Mouse (Mus musculus): ENCODE measurements at regions not wholly inside any gene's neighbourhood (a gene's known extent, or its start where the extent isn't known, plus 50 kb on each side); places are given as distances from the start of the nearest gene placed in this dataset.

DNA sequence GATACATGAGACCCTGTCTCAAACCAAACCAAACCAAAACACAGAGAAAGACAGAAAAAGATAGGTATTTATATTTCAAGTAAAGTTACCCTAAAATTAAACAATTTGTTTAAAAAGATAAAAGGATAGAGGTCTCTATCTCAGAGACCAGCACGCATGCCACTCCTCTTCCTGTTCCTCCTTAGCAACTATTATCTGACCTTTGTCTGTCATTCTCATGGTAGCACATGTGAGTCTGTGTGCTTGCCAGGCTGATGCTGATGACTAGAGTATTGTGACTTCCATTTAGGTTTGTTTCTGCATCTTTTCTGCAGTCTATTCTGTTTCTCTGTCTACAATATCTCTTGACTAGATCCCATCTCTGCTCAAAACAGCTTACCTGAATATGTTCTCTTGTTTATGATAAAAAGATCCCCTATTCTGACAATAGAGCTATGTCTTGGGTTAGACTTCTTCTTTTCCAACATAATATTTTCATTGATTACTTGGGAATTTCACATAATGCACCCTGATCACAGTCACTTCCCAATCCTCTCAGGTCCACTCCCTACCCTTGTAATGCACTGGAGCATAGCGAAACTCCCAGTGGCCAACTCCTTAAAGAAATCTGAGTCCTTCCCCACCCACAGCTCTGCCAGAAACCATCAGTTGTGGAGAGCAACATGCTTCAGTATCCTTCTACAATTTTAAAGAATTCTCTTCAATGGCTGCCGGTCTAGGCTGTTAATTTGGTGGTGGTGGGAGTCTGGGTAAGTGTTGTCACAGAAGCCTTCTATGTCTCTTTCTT is 115.7 kb upstream of the Nrp1 start:
- no peak for DNase-seq

DNA sequence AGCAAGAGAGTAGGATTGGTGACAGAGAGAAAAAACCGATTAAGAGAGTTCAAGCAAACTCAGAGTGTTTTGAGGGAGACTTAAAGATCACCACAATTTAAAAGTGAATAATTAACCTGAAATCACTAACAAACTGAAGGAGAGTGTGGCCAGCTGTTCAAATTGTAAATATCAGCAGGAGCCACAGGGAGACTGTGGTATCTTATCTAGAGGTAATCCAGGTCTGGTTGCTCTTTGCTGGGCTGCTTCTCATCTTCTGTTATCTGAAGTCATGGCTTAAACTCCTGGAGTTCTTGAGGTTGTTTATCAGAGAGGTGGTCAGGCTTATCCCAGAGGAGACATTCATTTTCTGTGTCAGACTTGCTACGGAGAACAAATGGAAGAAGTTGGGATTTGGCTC is 106.7 kb upstream of the Nrp1 start:
- no peak for DNase-seq

DNA sequence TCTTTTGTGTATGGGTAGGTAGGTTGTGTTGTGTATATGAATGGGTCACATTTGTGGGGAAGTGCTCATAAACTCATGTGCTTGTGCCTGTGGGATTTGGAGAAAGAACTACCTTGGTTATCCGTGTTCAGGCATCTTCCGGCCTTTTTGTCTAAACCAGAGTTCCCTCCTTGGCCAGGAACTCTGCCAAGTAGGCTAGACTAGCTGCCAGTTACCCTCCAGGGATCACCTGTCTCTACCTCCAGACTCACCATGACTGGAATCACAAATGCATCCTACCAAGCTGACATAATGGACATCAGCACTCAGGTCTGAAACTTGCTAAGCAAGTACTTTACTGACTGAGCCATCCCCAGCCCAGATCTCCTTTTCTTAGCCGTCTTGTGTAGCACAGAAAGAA is 97.6 kb upstream of the Nrp1 start:
- DNase-seq, result no peak

DNA sequence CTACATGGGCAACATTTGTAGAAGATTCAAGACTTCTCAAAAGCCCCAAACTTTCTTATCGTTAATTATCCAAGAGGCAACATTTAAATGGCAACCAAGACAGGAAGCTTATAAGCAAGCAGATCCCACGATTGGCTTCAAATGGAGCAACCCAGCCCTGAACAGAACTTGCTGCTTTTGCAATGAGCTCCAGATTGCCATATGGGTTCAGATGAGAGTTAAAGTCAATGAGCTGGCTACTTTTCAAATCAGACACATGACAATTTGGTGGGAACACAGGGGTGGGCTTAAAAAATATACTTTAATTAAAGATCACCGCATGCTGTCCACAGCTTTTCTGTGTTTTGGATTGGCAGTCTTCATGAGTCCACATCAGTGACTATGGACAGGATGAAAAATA is 97.0 kb upstream of the Nrp1 start:
- no peak for DNase-seq

DNA sequence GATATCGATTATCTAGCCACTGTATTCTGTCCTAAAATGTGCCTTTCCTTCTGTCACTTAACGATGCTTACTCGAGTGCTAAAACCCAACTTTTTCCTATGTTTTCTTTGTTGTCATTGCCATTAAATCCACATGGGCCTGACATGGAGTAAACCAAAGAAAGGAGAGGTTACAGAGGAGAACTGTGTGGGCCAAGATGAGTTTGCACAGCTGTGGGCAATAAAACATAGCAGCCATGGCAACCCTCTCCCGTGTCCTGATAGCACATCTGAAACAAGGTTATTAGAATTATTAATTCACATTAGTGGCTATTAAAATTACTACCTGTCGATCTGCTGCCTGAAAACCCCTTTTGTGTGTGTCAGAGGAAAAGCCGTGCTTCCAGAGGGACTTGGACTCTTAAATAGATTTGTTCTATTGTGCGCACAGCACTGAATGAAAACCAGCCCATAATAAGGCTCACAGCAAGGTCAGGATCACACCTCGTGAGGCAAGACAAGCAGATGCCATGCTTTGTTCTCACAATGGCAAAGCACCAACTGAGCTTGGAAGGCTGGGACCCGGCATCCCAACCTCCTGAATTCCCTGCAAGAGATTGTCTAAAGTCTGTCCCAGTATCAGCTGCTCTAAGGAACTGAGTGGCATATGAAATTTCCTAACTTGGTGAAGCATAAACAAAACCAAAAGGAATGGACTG is 95.0 kb upstream of the Nrp1 start:
- DNase-seq, result no peak

DNA sequence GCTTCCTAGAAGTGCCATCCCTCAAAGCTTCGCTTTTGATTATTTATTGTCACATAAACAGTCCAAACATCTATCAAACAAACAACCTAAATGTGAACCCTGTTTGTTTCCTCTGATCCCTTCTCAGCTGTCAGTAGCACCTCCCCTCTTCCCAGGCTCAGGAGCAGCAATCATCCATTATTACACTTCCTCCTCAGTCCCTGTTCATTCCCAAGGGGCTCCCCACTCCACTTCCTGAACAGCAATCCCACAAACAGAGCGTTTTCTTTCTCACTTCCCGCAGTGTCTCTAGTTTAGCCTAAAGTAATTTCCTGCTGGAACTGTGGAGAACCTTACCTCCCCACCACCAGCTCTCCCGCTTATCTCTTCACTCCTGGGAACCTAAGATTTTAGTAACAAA is 91.1 kb upstream of the Nrp1 start:
- DNase-seq, result no peak

DNA sequence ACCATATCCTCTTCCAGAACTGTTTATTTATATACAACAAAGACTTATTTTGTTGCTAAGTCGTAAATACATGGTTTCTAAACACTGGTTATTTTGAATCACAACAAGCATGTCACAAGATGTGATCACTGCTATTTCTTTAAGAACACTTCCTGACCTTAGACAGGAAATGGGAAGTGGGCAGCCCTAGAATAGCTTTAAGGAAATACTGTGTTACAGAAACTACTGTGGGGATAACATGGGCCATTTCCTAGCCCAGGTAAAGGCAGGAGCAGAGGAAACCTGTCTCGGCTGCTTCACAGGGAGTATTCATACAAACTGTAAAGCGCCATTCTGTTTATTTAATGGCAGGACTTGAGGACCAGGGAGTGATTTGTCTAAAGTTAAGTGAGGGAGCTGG is 90.4 kb upstream of the Nrp1 start:
- DNase-seq, result no peak

DNA sequence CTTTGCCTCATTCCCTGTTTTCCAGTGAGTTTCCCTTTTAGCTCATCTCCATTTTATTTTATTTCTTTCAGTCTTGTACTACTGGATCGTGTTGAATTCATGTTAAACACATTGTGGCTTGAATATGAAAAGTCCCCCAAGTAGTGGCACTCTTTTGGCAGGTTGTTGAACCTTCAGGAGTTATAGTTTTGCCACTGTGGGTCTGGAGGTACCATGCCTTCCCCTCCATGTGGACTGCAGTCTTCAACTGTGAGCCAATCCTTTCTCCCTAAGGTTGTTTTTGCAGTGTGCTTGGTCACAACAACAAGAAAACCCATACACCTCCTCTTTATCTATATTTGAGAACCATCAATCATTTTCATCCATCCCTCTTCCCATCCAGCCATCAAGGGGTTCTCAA is 88.9 kb upstream of the Nrp1 start:
- no peak for DNase-seq

DNA sequence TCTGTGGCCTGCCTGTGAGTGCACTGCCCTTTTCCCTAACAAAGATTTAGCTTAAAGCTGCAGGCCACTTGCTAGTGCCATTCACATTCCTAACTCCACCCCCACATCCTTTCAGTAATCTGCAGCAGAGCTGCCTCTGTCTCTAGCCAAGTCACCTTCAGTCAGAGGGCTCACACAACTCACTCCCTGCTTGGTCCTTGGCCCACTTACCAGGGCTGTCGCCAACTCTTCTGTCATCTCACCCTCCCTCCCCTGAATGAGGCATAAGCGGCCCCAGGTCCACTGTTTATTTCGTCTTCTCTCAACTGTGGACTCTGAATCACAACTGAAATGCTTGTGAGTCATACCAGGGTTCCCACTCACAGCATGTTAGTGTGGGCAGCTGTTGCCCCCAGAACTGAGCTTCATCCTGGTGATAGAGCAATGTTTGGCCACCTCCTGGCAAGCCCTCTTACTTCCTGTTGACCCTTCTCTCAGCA is 85.5 kb upstream of the Nrp1 start:
- no peak for DNase-seq

DNA sequence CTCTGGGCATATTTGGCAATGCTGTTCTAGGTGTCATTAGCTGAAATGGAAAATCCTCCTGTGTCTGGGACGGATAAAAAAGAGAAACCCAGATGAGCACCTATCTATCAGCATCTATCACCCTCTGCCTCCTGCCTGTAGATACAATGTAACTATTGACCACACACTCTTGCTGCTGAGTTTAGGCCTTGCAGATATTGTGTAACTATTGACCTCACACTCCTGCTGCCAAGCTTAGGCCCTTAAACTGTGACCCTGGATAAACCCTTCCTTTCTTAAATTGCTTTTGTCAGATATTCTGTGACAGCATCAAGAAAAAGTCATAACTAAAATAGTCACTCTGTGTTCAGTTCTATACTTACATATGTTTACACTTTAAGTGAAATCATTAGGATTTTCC is 81.9 kb upstream of the Nrp1 start:
- DNase-seq, result no peak

DNA sequence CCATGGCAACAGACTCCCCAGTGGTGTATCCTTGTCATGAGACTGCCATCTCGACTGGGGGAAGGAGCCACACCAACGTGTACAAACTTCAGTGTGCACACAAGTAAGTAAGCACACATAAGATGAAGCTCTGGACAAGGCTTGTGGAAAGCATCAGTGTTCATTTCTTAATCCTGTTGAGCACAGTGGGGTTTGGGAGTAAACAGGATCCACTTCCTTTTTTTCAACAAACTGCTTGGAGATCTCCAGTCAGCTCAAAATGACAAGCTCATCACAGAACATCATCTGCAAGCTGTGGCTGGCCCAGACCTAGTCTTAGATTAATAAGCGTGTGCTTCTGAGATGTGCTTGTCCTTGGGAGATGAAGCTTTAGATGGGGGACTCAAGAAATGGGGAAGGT is 75.6 kb upstream of the Nrp1 start:
- DNase-seq, result no peak

DNA sequence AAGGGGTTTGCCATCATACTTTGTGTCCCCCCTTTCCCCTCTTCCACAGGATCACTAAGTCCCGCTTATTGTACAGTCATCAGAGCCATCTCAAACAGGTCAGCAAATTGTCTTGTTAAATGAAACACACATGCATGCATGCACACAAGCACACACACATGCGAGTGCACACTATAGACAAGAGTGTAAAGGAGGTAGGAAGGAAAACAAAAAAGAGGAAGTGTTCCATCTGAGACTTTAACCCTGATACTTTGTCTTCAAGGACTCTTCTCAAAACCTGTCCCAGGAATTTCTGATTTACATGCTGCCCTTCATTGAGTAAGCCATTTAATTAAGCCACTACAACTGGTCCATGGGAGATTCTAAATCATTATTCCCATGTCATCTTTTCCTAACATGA is 75.0 kb upstream of the Nrp1 start:
- no peak for DNase-seq

DNA sequence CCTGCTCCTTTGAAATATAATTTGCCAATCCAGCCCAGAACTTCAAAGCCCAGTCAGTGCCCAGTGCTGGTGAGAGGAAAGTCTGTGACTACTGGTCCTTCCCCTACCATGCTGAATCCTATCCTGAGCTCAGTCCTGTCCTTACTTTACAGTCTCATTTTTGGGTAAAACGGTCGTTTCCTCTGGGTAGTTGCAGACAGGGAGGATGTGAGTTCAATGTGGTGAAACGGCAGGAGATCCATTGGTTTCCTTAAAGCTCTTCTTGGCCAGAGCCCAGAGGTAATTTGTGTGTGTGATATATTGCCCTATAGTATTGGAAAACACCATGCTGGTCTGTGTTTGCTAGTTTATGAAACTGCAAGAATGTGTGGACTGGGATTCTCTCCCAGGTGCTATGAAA is 73.6 kb upstream of the Nrp1 start:
- DNase-seq, result no peak

DNA sequence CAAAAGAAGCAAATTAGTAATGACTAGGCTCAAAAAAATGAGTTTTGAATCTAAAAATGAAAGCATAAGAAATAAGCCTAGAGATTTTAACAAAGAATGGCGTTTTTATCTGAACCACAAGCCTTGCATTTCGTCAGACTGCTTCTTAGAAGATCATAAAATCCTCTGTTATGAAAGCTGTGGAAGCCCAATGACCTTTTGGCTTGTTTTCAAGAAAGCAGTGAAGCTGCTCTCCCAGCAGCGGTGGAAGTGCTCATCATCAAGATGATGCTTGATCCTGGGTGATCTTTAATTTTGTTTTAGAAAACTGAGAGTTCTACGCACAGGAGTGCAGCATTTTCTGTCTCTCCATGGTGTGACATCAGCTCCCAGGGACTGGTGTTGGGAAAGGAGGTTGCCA is 68.3 kb upstream of the Nrp1 start:
- DNase-seq, result no peak

DNA sequence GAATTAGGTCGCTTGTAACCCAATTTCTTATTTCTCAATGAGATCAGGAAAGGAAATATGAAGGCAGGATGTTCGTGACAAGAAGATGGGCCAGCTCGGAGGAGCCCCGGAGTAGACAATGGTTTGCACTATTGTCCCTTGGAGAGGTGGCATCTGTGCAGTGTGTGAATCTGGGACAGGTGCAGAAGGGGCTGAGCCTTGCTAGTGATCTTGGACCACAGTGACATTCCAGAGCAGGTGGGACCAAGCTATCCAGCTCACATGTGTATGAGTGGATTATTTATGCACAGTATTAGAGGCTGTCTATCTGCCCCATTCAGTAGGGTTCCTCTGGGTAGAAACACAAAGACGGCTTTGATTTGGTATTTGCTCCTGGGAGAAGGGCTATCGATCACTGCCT is 66.0 kb upstream of the Nrp1 start:
- DNase-seq, result no peak

DNA sequence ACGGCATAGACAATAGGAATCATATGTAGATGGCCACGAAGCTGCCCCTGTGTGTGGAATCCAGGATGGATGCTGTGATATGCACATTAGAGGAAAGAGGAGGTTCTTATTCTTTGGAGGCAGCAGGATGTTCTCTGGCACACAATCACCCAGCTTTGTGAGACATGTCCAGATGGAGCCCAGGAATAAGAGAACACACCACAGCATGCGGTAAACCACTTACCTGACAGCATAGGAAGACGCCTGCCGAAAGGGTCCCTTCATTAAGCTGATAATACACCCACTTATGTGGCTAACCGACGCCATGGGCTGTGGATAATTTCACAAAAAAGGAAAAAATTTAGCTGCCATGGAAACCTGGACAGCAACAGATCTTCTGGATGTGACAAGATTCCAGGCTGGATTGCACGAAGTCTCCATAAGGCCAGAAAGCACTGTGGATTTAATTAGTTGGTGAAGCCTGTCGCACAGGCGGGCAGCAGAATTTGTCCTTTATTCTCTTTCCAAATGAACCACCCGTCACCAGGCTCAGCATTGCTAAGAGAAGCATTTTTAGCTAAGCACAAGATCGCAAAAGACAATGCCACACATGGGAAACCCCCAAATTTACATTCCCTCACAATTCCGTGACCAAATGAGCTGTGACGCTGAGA is 61.5 kb upstream of the Nrp1 start:
- no peak for DNase-seq

DNA sequence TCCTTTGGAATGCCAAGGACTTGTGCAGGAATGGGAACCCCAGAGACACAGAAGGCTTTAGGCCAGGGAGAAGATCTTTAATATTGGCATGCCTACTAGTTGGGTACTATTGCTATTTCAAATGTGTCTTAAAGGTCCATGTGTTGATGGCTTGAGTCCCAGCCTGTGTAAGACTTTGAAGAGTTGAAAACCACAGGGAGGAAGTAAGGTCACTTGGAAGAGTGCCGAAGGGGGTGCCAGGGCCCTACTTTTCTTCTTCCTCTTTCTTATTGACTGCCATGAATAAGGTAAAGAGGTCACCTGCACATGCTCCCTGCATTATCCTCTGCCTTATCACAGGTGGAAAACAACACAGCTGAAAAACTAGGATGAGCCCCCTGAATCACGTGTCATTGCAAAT is 56.1 kb upstream of the Nrp1 start:
- DNase-seq, result no peak

All from liver (tissue).